Mouse (Mus musculus): Measurements from ENCODE around the gene Tmem218. TPM values are rescaled to one million over a fixed set of nuclear protein-coding genes. Genes with fewer than 3 reads are reported as not detected.

The Tmem218 gene
- total RNA-seq, 4 experiments from 2014 or later = 8.7 to 11.5 (median 10.7) TPM

GRCm38 (mm10) chr9:37232201-37233195, 24.5 kb downstream of the Tmem218 start:
- no peak for DNase-seq (ENCODE audit: low spot score in 2 of 2)

- DNase-seq (ENCODE audit: low spot score in 2 of 2) = no peak
These were observed 28.1 kb downstream of the Tmem218 start for GRCm38 (mm10) chr9:37235951-37236737.

- DNase-seq (ENCODE audit: low spot score in 2 of 2) = no peak
These were observed 34.7 kb downstream of the Tmem218 start for GRCm38 (mm10) chr9:37242764-37243163.

GRCm38 (mm10) chr9:37244600-37244999, 36.6 kb downstream of the Tmem218 start:
- DNase-seq (ENCODE audit: low spot score in 2 of 2) = no peak

- DNase-seq (ENCODE audit: low spot score in 2 of 2) = no peak
These were observed 37.4 kb downstream of the Tmem218 start for GRCm38 (mm10) chr9:37245404-37245803.

- DNase-seq (ENCODE audit: low spot score in 2 of 2) = no peak
These were observed 37.8 kb downstream of the Tmem218 start for GRCm38 (mm10) chr9:37245810-37246209.

- DNase-seq (ENCODE audit: low spot score in 2 of 2) = no peak
These were observed 39.4 kb downstream of the Tmem218 start for GRCm38 (mm10) chr9:37247429-37247828.

GRCm38 (mm10) chr9:37248381-37248906, 40.4 kb downstream of the Tmem218 start:
- no peak for DNase-seq (ENCODE audit: low spot score in 2 of 2)

- DNase-seq (ENCODE audit: low spot score in 2 of 2) = no peak
These were observed 42.0 kb downstream of the Tmem218 start for GRCm38 (mm10) chr9:37249976-37250375.

GRCm38 (mm10) chr9:37250631-37251030, 42.6 kb downstream of the Tmem218 start:
- no peak for DNase-seq (ENCODE audit: low spot score in 2 of 2)

- no peak for DNase-seq (ENCODE audit: low spot score in 2 of 2)
These were observed 46.6 kb downstream of the Tmem218 start for GRCm38 (mm10) chr9:37254531-37255110.

- peak; percentile 34 to 86 for DNase-seq (ENCODE audit: low spot score in 2 of 2)
These were observed 47.3 kb downstream of the Tmem218 start, which contains the start of gene Slc37a2 for GRCm38 (mm10) chr9:37255149-37255888. Slc37a2 (minus strand) TSS chr9:37255738.

GRCm38 (mm10) chr9:37255889-37256225, 47.8 kb downstream of the Tmem218 start:
- DNase-seq (ENCODE audit: low spot score in 2 of 2) = peak in 1 of 2 experiments; percentile 35

GRCm38 (mm10) chr9:37266622-37267021, 58.6 kb downstream of the Tmem218 start:
- DNase-seq (ENCODE audit: low spot score in 2 of 2) = no peak

Other genes starting within 250 kb of the Tmem218 start
- 10 to 100 TPM; 74.9 to 86.8 (median 78.3) TPM for gene Pknox2, start 60.8 kb upstream of the Tmem218 start, total RNA-seq (2022)
- 1 to 10 TPM; 1.9 to 6.6 (median 3.7) TPM for gene Slc37a2, start 47.5 kb downstream of the Tmem218 start, total RNA-seq (2022)
- 1 to 10 TPM; 2.6 to 4.1 (median 3.0) TPM for gene Ccdc15, start 140.2 kb downstream of the Tmem218 start, total RNA-seq (2022)
- 10 to 100 TPM; 54.1 to 63.1 (median 57.4) TPM for gene Hepacam, start 159.1 kb downstream of the Tmem218 start, total RNA-seq (2022)
- gene Robo4, start 193.7 kb downstream of the Tmem218 start, total RNA-seq (2022) = 1 to 10 TPM; 6.4 to 8.2 (median 6.6) TPM
- gene Robo3, start 225.0 kb downstream of the Tmem218 start, total RNA-seq (2022) = 10 to 100 TPM; 11.7 to 19.2 (median 15.1) TPM